Mouse (Mus musculus): Measurements from ENCODE around the gene Sytl1.

DNA sequence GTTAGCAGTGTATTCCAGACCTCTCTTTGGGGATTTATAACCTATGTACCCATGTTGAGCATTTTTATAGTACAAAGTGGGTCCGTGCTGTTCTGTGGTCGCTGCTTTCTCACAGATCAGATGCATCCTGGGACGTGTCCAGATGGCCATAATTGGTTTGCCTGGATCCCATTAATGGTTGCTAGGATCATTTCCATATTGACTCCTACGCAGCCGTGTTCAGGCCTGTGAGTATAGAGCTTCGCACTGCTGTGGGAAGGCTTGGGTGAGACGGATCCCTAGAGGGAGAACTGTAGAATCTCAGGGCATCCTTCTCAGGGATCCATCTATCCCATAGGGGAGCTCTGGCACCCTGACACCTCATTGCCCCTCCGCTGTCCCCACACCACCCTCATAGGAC is 33.3 kb downstream of the Sytl1 start:
- TF ChIP-seq ZC3H11A (IDR thresholded peaks at IDR 0.05; ENCODE audit: borderline replicate concordance, low read depth, low read length), result no peak
- no peak for TF ChIP-seq HCFC1 (IDR thresholded peaks at IDR 0.05; ENCODE audit: borderline replicate concordance, insufficient read depth, low read length)
- no peak for TF ChIP-seq MAFK (IDR thresholded peaks at IDR 0.05; ENCODE audit: insufficient read depth, low read depth, low read length)
